Mouse (Mus musculus): Measurements from ENCODE around the gene Hoxc11.

Gene Hoxc11

GRCm38 (mm10) chr15:102965003-102965891 lies 11.0 kb downstream of the Hoxc11 start:
- no peak for DNase-seq (ENCODE audit: low spot score)

DNA sequence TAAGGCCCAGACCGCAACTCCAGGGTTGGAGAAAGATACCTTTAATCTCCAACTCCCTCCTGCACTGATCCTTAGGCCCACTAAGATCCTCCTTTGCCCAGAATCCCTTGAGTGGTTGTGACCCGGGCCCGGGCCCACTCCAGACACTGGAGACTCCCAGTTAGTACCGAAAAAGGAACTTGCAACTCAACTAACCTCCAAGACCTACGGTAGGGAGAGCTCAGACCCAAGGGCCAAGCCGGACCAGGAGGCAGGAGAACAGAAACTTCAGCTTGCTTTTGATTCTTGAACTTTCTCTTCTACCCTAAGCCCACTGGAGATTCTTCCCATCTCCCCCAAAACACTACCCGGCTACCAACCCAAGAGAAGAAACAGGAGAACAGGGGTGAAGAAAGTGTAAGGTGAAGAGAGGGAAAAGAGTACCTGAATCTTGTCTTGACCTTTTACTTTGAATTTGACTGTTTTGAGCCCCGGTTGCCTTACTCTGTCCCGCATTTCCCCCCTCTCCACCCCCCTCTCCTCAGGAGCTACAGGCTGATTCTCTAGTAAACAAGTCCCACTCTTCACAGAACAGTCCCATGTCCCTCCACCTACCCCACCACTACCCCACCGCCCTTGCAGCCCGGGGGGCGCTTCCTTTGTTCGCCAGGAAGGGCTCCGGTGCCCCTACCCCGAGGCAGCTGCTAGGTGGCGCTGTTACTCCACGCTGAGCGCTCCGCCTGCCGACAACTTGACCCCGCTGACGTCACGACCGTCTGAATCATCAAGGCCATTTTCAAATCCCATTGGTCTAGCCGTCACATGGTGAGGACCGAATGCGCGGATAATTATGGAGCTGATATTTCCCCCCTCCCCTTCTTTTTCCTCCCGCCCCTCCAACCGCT lies 11.9 kb downstream of the Hoxc11 start:
- peak; percentile 48 for DNase-seq (ENCODE audit: low spot score)

DNA sequence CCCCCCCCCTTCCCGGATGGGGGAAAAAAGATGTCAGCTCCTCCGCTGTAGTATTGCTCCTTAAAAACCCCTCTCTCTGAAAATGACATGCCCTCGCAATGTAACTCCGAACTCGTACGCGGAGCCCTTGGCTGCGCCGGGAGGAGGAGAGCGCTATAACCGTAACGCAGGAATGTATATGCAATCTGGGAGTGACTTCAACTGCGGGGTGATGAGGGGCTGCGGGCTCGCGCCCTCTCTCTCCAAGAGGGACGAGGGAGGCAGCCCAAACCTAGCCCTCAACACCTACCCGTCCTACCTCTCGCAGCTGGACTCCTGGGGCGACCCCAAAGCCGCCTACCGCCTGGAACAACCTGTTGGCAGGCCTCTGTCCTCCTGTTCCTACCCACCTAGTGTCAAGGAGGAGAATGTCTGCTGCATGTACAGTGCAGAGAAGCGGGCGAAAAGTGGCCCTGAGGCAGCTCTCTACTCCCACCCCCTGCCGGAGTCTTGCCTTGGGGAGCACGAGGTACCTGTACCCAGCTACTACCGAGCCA lies 12.6 kb downstream of the Hoxc11 start, which contains the start of gene Hoxc10:
Gene Hoxc10 (plus strand): TSS at position 21 of the 536 bp plus-strand sequence.
- DNase-seq (ENCODE audit: low spot score) = no peak

GRCm38 (mm10) chr15:102967312-102967510 lies 13.0 kb downstream of the Hoxc11 start, which contains the start of gene Hoxc5:
Gene Hoxc5 (plus strand): TSS chr15:102967443.
- DNase-seq (ENCODE audit: low spot score) = no peak

DNA sequence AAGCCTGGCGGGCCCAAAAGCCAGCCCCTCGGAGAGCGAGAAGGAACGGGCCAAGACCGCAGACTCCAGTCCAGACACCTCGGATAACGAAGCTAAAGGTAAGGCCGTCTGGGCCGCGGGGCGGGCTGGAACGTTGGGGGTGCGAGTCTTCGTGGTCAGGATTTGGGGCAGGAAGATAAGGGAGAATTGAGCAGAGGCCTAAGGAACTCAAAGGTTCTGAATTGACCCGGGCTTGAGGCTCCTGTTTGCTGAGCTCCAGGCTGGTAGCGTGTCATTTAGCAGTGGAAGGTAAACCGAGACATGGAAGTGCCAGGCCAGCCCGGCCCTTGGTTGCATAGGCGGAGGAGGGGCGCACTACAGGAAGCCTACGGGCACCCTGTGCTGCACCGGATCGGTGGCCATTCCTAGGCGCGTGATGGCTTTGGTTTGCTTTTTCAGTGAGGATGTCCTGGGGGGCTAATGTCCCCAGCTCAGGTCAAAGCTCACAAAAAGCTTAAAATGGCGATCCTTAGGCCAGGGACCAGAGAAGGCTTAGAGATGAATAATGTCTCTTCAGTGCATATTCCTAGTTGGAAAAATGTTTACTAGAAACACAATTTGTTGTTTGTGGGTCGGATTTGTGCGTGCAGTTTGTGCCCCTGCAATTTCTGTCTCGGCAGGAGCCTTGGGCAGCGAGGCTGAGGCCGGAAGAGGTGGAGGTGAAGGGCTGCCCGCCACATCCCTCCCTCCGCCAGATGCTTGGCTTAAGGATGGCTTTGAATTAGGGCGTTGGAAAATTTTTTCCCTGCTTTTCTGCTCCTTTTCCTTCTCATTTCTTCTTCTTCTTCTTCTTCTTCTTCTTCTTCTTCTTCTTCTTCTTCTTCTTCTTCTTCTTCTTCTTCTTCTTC lies 13.5 kb downstream of the Hoxc11 start:
- no peak for DNase-seq (ENCODE audit: low spot score)

DNA sequence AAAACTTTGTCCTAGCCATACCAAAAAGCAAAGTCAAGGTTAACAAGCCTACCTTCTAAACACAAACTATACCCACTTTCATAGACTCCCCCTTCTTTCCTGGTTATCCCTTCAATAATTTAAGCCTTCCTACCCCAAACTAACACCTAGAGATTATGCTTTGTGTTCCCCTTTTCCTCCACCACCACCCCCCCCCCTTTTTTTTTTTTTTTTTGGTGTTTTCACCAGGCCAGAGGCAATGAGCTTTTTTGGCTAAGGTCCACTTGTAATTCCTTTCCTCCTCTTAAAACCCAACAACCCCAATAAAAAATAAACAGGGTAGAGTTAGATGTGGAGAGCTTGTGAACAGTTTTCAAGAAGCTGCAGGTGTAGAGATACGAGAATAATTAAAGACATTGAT lies 15.1 kb downstream of the Hoxc11 start:
- DNase-seq (ENCODE audit: low spot score) = no peak

DNA sequence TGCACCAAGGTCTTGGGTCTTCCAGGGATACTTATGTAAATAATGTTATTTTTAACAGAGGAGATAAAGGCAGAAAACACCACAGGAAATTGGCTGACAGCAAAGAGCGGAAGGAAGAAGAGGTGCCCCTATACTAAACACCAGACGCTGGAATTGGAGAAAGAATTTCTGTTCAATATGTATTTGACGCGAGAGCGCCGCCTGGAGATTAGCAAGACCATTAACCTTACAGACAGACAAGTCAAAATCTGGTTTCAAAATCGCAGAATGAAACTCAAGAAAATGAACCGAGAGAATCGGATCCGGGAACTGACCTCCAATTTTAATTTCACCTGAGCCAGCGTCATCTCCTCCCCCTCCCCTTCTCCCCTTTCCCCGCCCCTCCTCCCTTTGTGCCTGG lies 16.5 kb downstream of the Hoxc11 start:
- no peak for DNase-seq (ENCODE audit: low spot score)

GRCm38 (mm10) chr15:102972254-102972653 lies 18.0 kb downstream of the Hoxc11 start:
- DNase-seq (ENCODE audit: low spot score) = no peak

GRCm38 (mm10) chr15:102972753-102973152 lies 18.5 kb downstream of the Hoxc11 start:
- no peak for DNase-seq (ENCODE audit: low spot score)

GRCm38 (mm10) chr15:102975034-102975433 lies 20.8 kb downstream of the Hoxc11 start:
- DNase-seq (ENCODE audit: low spot score) = no peak

- DNase-seq (ENCODE audit: low spot score) = no peak
These were observed 21.5 kb downstream of the Hoxc11 start for GRCm38 (mm10) chr15:102975688-102976111.

DNA sequence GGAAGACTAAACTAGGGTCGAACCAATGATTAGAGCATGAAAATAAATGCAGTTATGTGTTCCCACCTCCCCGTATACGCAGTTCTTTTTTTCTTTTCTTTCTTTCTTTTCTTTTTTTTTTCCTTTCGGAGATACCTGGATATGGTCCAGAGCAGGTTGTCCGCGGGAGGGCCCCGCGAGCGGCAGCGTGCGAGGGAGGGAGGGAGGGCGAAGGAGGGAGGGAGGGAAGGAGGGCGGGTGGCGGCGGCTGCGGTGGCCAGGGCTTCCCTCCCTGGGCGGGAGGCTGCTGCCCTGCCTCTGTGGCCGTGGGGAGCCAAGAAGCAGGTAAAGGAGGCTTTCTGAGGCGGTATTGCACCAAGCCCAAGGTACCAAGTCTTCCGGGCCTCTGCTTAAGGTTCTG lies 21.9 kb downstream of the Hoxc11 start, which contains the start of gene Hoxc9:
Gene Hoxc9 (plus strand): TSS at position 269 of the 400 bp plus-strand sequence.
- DNase-seq (ENCODE audit: low spot score) = no peak

DNA sequence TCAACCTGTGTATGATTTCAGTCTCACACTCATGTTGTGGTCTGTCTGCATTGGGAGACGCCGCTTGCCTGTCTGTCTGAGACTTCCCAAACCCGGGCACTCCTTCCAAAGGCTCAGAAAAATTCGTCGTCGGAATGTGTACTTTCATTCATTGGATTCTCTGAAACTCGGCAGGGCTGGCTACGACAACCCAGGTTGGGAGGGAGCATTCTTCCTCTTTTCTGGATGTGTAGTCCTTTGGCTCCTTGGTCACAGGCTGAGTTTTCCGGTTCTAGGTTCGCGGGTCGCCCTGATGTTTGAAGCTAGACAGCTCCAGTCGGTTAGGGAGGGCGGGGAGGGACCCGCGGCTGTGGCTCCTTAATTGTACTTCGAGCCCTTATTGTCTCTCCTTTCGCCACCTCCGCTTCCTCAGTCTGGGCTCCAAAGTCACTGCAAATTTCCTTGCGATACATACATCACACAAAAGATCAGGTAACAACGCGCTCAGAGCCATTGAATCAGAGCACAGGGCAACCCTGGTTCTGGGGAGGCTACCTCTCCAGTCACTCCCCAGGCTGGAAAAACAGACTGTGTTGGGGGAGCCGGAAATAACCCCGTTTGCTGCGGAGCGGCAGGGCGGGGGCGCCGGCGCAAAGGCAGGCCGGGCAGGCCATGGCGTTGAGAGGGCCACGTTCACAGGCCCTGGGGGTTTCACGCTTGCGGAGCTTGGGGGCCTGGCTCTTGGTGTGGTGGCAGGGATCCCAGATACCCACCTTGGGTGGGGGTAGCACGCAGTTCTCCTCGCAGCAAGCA lies 22.6 kb downstream of the Hoxc11 start:
- no peak for DNase-seq (ENCODE audit: low spot score)

- no peak for DNase-seq (ENCODE audit: low spot score)
These were observed 23.3 kb downstream of the Hoxc11 start for GRCm38 (mm10) chr15:102977423-102977974.

DNA sequence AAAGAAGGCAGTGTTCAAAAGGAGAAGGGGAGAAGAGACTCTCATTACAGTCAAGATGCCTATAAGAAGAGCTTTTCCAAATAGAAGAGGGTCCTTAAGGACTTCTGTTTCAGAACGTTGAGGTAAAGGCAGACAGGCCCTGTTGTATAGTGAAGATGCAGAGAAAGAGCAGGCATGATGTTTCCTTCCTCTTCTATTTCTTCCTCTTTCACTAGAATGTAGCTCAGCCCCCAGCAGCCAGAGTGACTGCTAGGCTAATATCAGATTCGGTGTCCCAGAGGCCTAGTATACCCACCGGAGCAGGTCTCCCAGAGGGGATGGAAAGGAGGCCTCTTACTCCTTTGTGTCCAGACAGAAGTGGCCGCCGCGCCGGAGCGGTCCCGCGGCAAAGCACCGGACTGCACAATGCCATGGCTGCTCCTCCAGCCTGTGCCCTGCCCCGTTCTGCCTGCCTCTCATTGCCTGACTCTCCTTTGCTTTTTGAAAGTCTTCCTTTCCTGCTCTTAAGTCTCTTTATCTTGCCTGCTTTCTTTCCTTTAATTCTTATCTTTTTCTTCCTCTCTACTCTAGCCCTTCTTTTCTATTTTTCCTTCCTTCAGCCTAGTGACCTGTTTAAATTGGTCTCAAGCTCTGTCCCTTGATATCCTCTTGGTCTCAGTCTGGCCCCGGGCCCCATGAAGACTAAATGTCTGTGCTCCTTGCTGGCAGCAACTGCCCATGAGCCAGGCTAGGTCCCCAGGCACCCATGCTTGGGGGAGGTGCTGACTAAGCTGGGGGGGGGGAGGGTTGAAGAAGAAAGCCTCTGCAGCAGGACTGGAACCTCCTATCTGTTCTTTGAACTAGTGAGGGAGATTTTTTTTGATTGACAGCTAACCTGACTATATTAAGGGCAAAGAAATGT lies 24.6 kb downstream of the Hoxc11 start:
- no peak for DNase-seq (ENCODE audit: low spot score)

GRCm38 (mm10) chr15:102979936-102980335 lies 25.7 kb downstream of the Hoxc11 start:
- DNase-seq (ENCODE audit: low spot score) = no peak

DNA sequence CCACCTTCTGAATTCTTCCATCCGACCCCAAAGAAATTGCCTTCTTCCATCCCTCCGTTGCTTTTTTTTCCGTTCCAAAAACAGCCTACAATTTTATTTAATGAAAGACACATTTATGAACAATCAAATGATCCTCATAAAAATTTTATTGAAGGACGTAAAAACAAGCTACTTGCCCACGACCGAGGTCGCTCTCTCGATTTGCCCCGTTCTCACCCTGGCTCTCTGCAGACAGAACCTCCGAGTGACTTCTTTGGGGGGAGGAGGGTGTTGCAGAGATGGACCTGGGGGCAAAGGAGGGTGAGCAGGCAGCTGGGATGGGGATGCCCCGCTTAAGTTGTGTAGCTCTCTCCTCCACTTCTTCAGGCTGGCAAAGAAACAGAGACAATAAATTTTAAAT lies 26.1 kb downstream of the Hoxc11 start:
- no peak for DNase-seq (ENCODE audit: low spot score)

- no peak for DNase-seq (ENCODE audit: low spot score)
These were observed 26.7 kb downstream of the Hoxc11 start for GRCm38 (mm10) chr15:102980912-102981311.

All from c-Kit-positive CD71-positive TER-119-positive erythroid progenitor cells, embryonic 14.5 days (primary cell).